Mouse (Mus musculus) liver (tissue): ENCODE results near the gene Tex52.

ENCODE experiments used
- DNase-seq: peaks from one replicate; pipeline ENCODE4 v3.0.0-alpha.2; 2020; ENCODE audit warnings: mixed read lengths

The Tex52 gene

GRCm38 (mm10) chr6:128432356-128432915 lies 57.2 kb downstream of the Tex52 start:
- no peak for DNase-seq

- no peak for DNase-seq
Measured at GRCm38 (mm10) chr6:128433566-128433965, 58.3 kb downstream of the Tex52 start.
